Mouse (Mus musculus) limb, embryonic 11.5 days (tissue): Measurements from ENCODE around the gene Ppp2r2d. TPM values are rescaled to one million over a fixed set of nuclear protein-coding genes. Genes with fewer than 3 reads are reported as not detected.

Source experiments
- ATAC-seq: fragments of 200-750 bp; cut with Nextera tagmentation; 2 replicates; pipeline ENCODE4 v1.8.0; 2017; ENCODE audit warnings: low read depth; ENCODE audit not compliant: insufficient number of reproducible peaks, low FRiP score, low TSS enrichment
- DNase-seq: peaks from one replicate; pipeline ENCODE4 v3.0.0-alpha.2; 2015; ENCODE audit warnings: low spot score
- H3K27ac ChIP-seq: fragments of 300-500 bp; sonication (generic); replicated peaks from 2 replicates; pipeline ENCODE4 v1.5.1; 2014; ENCODE audit warnings: low read depth, mild to moderate bottlenecking, low read length
- H3K27me3 ChIP-seq: fragments of 300-500 bp; sonication (generic); 2 replicates; pipeline ENCODE4 v1.6.1; 2014; ENCODE audit warnings: mild to moderate bottlenecking, low read length, mixed read lengths; ENCODE audit not compliant: control insufficient read depth, insufficient read depth
- H3K36me3 ChIP-seq: fragments of 300-500 bp; sonication (generic); 2 replicates; pipeline ENCODE4 v1.6.1; 2014; ENCODE audit warnings: mild to moderate bottlenecking, low read length, moderate library complexity, mixed read lengths; ENCODE audit not compliant: control insufficient read depth, insufficient read depth
- H3K4me1 ChIP-seq: fragments of 300-500 bp; sonication (generic); 2 replicates; pipeline ENCODE4 v1.6.1; 2014; ENCODE audit warnings: low read length, mixed read lengths; ENCODE audit not compliant: control insufficient read depth, insufficient read depth
- H3K4me2 ChIP-seq: fragments of 300-500 bp; sonication (generic); 2 replicates; pipeline ENCODE4 v1.6.1; 2014; ENCODE audit warnings: low read depth, mild to moderate bottlenecking, moderate library complexity; ENCODE audit not compliant: severe bottlenecking
- H3K4me3 ChIP-seq: fragments of 300-500 bp; sonication (generic); 2 replicates; pipeline ENCODE4 v1.5.1; 2014; ENCODE audit warnings: low read depth, low read length
- H3K9ac ChIP-seq: fragments of 300-500 bp; sonication (generic); 2 replicates; pipeline ENCODE4 v1.6.1; 2014; ENCODE audit warnings: mild to moderate bottlenecking, low read length
- H3K9me3 ChIP-seq: fragments of 300-500 bp; sonication (generic); 2 replicates; pipeline ENCODE4 v1.6.1; 2016; ENCODE audit warnings: low read length; ENCODE audit not compliant: control insufficient read depth
- WGBS: fragments of 180-500 bp; shearing (Covaris S2); extraction: QIAGEN DNeasy Blood & Tissue Kit; methylation state at CpG from one replicate; pipeline ENCODE4 v1.1.7; 2014; 5-methylcytosine and 5-hydroxymethylcytosine counted together
- polyA plus RNA-seq: library from polyadenylated mRNA; unstranded; fragments of >200 nt; fragmentation: Nextera tagmentation; extraction: Ambion mirVana; gene quantifications from 2 replicates; pipeline ENCODE4 v1.2.1, GENCODE M21; 2014

The Ppp2r2d gene
- polyA plus RNA-seq, 1 experiment from 2014 or later: 70.1 TPM

- H3K27me3 ChIP-seq: no peaks in the 10 kb centered on the region
- 77% methylated on average over 1 of the region's 1 CpGs for WGBS
- H3K9ac ChIP-seq: no peak overlapping the region
- no peak for ATAC-seq
- no peaks in the 10 kb centered on the region for H3K9me3 ChIP-seq
- H3K4me3 ChIP-seq: no peak overlapping the region
- peak overlapping the region; percentile 27; the same call in 1 of the 2 replicates for H3K4me2 ChIP-seq
- no peak overlapping the region for H3K27ac ChIP-seq
- DNase-seq: no peak
- H3K36me3 ChIP-seq: no peaks in the 10 kb centered on the region
- H3K4me1 ChIP-seq: peaks cover 13% of the 10 kb centered on the region
Observed at GRCm38 (mm10) chr7:138906441-138906840, 60.6 kb downstream of the Ppp2r2d start.

- Histone ChIP-seq H3K27me3 (no peaks in the 10 kb centered on the region), H3K27ac (no peak overlapping the region), H3K4me1 (peaks cover 13% of the 10 kb centered on the region), H3K9ac (peak overlapping the region; percentile 17; the same call in 1 of the 2 replicates), H3K4me3 (peak overlapping the region; percentile 12; the same call in 1 of the 2 replicates), H3K36me3 (no peaks in the 10 kb centered on the region), H3K4me2 (peak overlapping the region; percentile 27; the same call in 1 of the 2 replicates), H3K9me3 (no peaks in the 10 kb centered on the region)
- WGBS: 16% methylated on average over 7 of the region's 7 CpGs
- ATAC-seq: no peak
- peak; percentile 31 for DNase-seq
Observed at GRCm38 (mm10) chr7:138907043-138907442, 61.2 kb downstream of the Ppp2r2d start.

- 54% methylated on average over 5 of the region's 5 CpGs for WGBS
- DNase-seq (no peak), ATAC-seq (no peak)
- H3K4me2 ChIP-seq: peak overlapping the region; percentile 59
- no peaks in the 10 kb centered on the region for H3K9me3 ChIP-seq
- no peaks in the 10 kb centered on the region for H3K27me3 ChIP-seq
- H3K36me3 ChIP-seq: no peaks in the 10 kb centered on the region
- H3K9ac ChIP-seq: peak overlapping the region; percentile 28; the same call in 1 of the 2 replicates
- peak overlapping the region; percentile 79 for H3K4me3 ChIP-seq
- H3K27ac ChIP-seq: no peak overlapping the region
- peaks cover 13% of the 10 kb centered on the region for H3K4me1 ChIP-seq
Observed at GRCm38 (mm10) chr7:138907976-138908375, 62.1 kb downstream of the Ppp2r2d start.

GRCm38 (mm10) chr7:138908768-138909276, 62.9 kb downstream of the Ppp2r2d start:
- Histone ChIP-seq H3K9ac (peak overlapping the region; percentile 84), H3K9me3 (no peaks in the 10 kb centered on the region), H3K27me3 (no peaks in the 10 kb centered on the region), H3K36me3 (no peaks in the 10 kb centered on the region), H3K4me2 (peak overlapping the region; percentile 59), H3K4me1 (peaks cover 13% of the 10 kb centered on the region), H3K4me3 (peak overlapping the region; percentile 79), H3K27ac (0 out of 2 replicates have a peak overlapping the region, but pooled peaks have one; percentile 43)
- no peak for DNase-seq
- WGBS: 4% methylated on average over 10 of the region's 10 CpGs
- ATAC-seq: no peak; the same call in 1 of the 2 replicates

GRCm38 (mm10) chr7:138909277-138910192, 63.7 kb downstream of the Ppp2r2d start, which contains the start of gene Bnip3:
TSS of gene Bnip3 (minus strand) at chr7:138909519.
- Histone ChIP-seq H3K9ac (peak within 1 kb of the TSS; percentile 84), H3K27me3 (no peaks in the 10 kb centered on the region), H3K4me2 (peak within 1 kb of the TSS; percentile 62), H3K4me3 (peak within 1 kb of the TSS; percentile 79), H3K36me3 (no peaks in the 10 kb centered on the region), H3K4me1 (peaks cover 13% of the 10 kb centered on the region), H3K9me3 (no peaks in the 10 kb centered on the region), H3K27ac (peak within 1 kb of the TSS; percentile 43)
- ATAC-seq (peak; percentile 97), DNase-seq (peak; percentile 96)
- WGBS: under 1% methylated on average over 62 of the region's 66 CpGs

- Histone ChIP-seq H3K4me2 (peak overlapping the region; percentile 62), H3K27me3 (no peaks in the 10 kb centered on the region), H3K36me3 (no peaks in the 10 kb centered on the region), H3K4me3 (peak overlapping the region; percentile 79), H3K9me3 (no peaks in the 10 kb centered on the region), H3K9ac (peak overlapping the region; percentile 55), H3K27ac (peak overlapping the region; percentile 43; the same call in 1 of the 2 replicates), H3K4me1 (peaks cover 13% of the 10 kb centered on the region)
- no peak for DNase-seq
- 25% methylated on average over 7 of the region's 7 CpGs for WGBS
- no peak for ATAC-seq
Observed at GRCm38 (mm10) chr7:138910193-138910562, 64.3 kb downstream of the Ppp2r2d start.

GRCm38 (mm10) chr7:138913616-138914015, 67.7 kb downstream of the Ppp2r2d start:
- ATAC-seq (no peak), DNase-seq (no peak)
- no peaks in the 10 kb centered on the region for H3K36me3 ChIP-seq
- H3K4me3 ChIP-seq: no peak overlapping the region
- H3K27me3 ChIP-seq: no peaks in the 10 kb centered on the region
- H3K9me3 ChIP-seq: no peaks in the 10 kb centered on the region
- WGBS: 74% methylated on average over 3 of the region's 3 CpGs
- no peak overlapping the region for H3K27ac ChIP-seq
- H3K9ac ChIP-seq: no peak overlapping the region
- H3K4me2 ChIP-seq: no peak overlapping the region
- H3K4me1 ChIP-seq: no peaks in the 10 kb centered on the region; the same call in 1 of the 2 replicates

- H3K9me3 ChIP-seq: no peaks in the 10 kb centered on the region
- H3K4me2 ChIP-seq: peak overlapping the region; percentile 60
- ATAC-seq: 0 out of 2 replicates have a peak, but pooled peaks have one; percentile 62
- no peaks in the 10 kb centered on the region for H3K27me3 ChIP-seq
- H3K4me3 ChIP-seq: peak overlapping the region; percentile 28
- H3K36me3 ChIP-seq: no peaks in the 10 kb centered on the region
- DNase-seq: peak; percentile 53
- H3K9ac ChIP-seq: no peak overlapping the region
- H3K27ac ChIP-seq: no peak overlapping the region
- WGBS: 2% methylated on average over 26 of the region's 26 CpGs
- no peaks in the 10 kb centered on the region for H3K4me1 ChIP-seq
Observed at GRCm38 (mm10) chr7:138919156-138919944, 73.5 kb downstream of the Ppp2r2d start.
